Mouse (Mus musculus): ENCODE data around the gene Mef2d. TPM values are rescaled to one million over a fixed set of nuclear protein-coding genes. Genes with fewer than 3 reads are reported as not detected.
A peak's percentile ranks its signal among the peaks of the same experiment; 100 is the strongest.
"Not testable (repeated sequence)": the region's sequence is repeated elsewhere in the genome, so short reads cannot be mapped to it uniquely, and the experiment has no call there.

The Mef2d gene
- total RNA-seq, 4 experiments from 2014 or later = 189 to 206 (median 196) TPM

DNA sequence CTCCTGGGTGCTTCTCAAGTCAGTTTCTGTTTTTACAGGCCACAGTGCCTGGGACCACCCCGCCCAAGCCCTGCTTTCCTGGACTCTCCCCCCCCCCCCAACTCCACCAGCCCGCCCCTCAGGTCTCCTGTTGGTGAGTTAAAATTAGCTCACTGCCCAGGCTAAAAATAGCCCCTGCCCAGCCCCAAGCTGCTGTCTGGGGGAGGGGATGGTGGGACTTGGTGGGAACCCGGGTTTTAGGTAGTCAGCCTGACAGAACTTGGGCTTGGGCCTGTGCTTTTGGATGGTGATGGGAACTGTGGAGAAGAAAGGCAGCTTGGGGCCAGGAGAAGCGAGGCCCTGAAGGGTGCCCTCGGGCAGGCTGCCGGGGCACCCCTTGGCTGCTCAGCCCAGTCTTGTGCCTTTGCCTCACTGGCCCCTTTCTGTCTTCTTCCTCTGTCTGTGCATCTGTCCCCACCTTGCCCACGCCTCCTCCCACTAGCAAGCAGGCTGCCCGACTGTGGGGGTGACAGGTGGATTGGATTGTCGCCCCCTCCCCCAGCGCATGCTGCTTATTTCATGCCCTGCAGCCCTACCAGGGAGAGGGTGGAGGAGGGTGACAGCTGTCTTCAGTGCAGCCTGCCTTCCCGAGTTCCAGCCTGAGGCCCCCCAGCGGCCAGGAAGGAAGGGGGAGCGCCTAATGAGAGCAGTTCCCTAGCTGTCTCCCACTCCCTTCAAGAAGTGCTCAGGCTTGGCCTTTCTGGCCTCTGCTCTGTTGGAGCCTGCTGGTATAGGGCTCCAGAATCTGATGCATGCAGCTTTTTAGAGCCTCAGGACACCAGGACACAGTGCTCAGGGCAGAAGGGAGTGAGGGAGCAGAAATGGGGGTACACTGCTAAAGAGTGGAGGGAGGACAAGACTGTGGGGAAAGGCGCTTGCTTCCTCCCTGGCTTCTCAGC, 8.2 kb downstream of the Mef2d start:
- DNase-seq (ENCODE audit: low spot score in 2 of 2) = peak; percentile 75

- DNase-seq (ENCODE audit: low spot score in 2 of 2) = no peak
Measured at GRCm38 (mm10) chr3:88150999-88151364, 8.8 kb downstream of the Mef2d start.

GRCm38 (mm10) chr3:88152056-88152455, 9.9 kb downstream of the Mef2d start:
- peak; percentile 86 to 87 for DNase-seq (ENCODE audit: low spot score in 2 of 2)

- no peak for DNase-seq (ENCODE audit: low spot score in 2 of 2)
Measured at GRCm38 (mm10) chr3:88153290-88154011, 11.3 kb downstream of the Mef2d start.

- no peak for DNase-seq (ENCODE audit: low spot score in 2 of 2)
Measured at GRCm38 (mm10) chr3:88154236-88154635, 12.1 kb downstream of the Mef2d start.

GRCm38 (mm10) chr3:88156817-88157216, 14.6 kb downstream of the Mef2d start:
- no peak for DNase-seq (ENCODE audit: low spot score in 2 of 2)

DNA sequence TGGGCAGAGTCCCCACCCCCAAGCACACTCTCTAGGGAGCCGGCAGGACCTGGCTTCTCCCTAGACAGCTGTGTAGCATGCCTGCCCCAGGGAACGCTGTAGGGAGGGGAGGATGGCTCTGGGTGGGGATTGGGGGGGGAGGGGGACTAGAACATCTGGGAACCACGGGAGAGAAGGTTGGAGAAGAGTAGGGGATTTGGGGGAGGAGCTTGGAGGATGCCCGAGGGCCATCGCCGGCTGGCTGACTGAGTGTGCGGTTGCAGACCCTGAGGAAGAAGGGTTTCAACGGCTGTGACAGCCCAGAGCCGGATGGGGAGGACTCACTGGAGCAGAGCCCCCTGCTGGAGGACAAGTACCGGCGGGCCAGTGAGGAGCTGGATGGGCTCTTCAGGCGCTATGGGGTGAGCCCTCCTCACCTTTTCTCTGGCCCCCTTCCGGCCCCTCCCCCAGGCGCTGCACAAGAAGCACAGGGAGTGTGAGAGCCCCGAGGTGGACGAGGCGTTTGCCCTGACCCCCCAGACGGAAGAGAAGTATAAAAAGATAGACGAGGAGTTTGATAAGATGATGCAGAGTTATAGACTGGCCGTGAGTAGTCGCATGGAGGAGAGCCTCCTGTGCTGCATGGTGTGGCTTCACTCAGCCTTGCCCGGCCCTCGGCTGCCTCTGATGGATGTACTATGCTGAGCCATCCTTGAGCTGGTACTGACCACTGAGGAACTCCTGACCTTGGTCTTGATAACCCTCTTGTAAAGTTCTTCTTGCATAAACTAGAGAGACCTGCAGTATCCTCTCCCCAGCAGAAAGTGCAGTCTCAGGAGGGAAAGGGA, 15.8 kb downstream of the Mef2d start:
- DNase-seq (ENCODE audit: low spot score in 2 of 2) = no peak

DNA sequence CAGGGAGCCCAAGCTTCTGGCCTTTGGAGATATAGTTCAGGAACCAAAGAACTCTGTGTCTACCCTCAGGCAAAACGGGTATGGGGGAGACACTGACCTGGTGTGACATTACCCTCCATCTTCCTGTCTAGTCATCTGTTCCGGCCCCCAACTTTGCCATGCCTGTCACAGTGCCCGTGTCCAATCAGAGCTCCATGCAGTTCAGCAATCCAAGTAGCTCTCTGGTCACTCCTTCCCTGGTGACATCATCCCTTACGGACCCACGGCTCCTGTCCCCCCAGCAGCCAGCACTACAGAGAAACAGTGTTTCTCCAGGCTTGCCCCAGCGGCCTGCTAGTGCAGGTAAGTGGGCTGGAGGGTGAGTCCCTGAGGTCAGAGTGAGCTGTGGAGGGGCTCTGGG, 16.8 kb downstream of the Mef2d start:
- no peak for DNase-seq (ENCODE audit: low spot score in 2 of 2)

GRCm38 (mm10) chr3:88160856-88161255, 18.7 kb downstream of the Mef2d start:
- no peak for DNase-seq (ENCODE audit: low spot score in 2 of 2)

DNA sequence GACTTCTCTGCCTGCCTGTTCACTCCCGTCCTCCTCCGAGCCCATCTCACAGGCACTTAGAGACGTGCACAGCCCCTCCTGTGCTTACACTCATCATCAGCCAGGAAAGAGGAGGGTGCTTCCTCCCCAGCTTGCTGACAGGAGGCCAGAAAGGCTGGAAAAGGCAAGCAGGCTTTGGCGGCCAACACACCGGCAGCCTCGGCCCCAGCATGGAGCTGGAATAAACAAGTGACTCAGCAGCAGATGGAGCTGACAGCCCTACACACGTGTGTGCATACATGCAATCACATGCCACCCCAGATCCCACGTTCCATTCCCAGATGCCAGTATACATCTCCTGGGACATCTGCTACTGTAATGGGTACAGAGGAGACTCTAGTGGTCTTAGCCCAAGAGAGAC, 20.1 kb downstream of the Mef2d start:
- DNase-seq (ENCODE audit: low spot score in 2 of 2) = peak; percentile 77 to 82

GRCm38 (mm10) chr3:88162811-88163210, 20.6 kb downstream of the Mef2d start:
- no peak for DNase-seq (ENCODE audit: low spot score in 2 of 2)

DNA sequence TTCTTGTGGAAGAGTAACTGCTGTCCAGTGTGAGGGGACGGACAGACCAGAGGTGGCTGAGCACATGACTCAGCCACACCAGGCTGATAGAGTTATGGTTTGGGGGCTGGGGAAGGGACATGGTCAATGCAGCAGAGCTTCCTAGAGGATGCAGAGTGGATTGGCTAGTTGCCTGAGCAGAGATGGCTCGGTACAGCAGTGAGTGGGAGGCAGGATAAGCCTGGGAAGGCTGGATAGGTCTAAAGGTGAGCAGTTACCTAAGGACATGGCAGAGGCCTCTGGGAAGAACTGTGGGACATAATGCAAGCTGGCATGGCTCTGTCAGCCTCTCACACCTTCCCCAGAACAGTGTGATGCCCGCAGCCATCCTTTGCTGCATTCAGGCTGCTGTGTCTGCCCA, 21.7 kb downstream of the Mef2d start:
- DNase-seq (ENCODE audit: low spot score in 2 of 2) = no peak

DNA sequence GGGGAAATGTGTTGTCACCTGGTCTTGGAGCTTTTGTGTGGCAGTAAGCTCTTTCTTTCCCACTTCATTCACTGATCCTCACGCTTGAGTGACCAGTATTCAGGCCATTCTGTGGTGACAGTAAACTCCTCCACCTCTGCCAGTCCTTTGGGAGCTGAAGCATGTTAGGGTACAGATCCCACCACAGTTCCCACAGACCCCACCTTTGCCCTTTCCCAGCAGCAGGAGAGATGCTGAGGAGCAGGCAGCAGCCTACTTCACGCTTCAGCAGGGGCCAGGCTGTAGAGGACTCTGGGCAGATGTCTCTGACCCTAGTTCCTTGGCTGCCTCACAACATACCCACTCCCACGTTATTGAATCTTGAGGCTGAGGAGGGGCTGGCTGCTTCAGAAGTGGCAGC, 22.1 kb downstream of the Mef2d start:
- DNase-seq (ENCODE audit: low spot score in 2 of 2) = no peak

DNA sequence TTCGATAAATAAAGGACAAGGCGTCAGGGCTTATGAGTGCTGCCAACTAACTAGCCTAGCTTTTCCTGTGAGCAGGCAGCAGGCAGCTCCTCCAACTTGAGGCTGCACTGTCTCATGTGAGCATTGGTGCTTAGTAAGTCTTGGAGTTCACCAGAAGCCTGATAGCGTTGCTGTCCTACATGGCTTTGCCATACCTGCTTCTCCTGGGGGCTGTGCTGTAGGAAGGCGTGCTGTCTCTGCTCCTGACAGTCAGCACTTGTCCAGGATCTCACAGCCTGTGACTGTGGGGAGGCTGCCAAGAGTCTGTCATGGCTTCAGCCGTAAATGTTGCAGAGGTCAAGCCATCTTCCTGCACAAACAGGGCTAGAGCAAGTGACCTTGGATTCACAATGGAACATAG, 23.9 kb downstream of the Mef2d start:
- no peak for DNase-seq (ENCODE audit: low spot score in 2 of 2)

GRCm38 (mm10) chr3:88170361-88170760, 28.2 kb downstream of the Mef2d start:
- no peak for DNase-seq (ENCODE audit: low spot score in 2 of 2)

GRCm38 (mm10) chr3:88172440-88172839, 30.3 kb downstream of the Mef2d start:
- DNase-seq (ENCODE audit: low spot score in 2 of 2) = no peak

- DNase-seq (ENCODE audit: low spot score in 2 of 2) = no peak
Measured at GRCm38 (mm10) chr3:88173375-88173774, 31.2 kb downstream of the Mef2d start.

GRCm38 (mm10) chr3:88174894-88175293, 32.7 kb downstream of the Mef2d start:
- DNase-seq (ENCODE audit: low spot score in 2 of 2) = no peak

- no peak for DNase-seq (ENCODE audit: low spot score in 2 of 2)
Measured at GRCm38 (mm10) chr3:88177106-88177505, 34.9 kb downstream of the Mef2d start.

GRCm38 (mm10) chr3:88177562-88178345, 35.6 kb downstream of the Mef2d start:
- DNase-seq (ENCODE audit: low spot score in 2 of 2) = peak; percentile 100

GRCm38 (mm10) chr3:88178346-88178733, 36.2 kb downstream of the Mef2d start:
- DNase-seq (ENCODE audit: low spot score in 2 of 2) = not testable (repeated sequence)

Measured in layer of hippocampus, adult 8-10 months (tissue).